Mouse (Mus musculus) MEL (cell line): ENCODE results near the gene Olfr578. TPM values are rescaled to one million over a fixed set of nuclear protein-coding genes. Genes with fewer than 3 reads are reported as not detected.

Experiments
- DNase-seq: peaks from one replicate; pipeline ENCODE4 v3.0.0; 2011; ENCODE audit warnings: low read depth, low spot score
- H3K27ac ChIP-seq: 2 replicates; pipeline ENCODE4 v1.5.1; 2012; ENCODE audit warnings: low read depth, mild to moderate bottlenecking, control low read depth, low read length, moderate library complexity; ENCODE audit not compliant: control insufficient read depth
- H3K27me3 ChIP-seq, 2 experiments: fragments of 150-350 bp in 1 of 2; sonication (generic) in 1 of 2; 2 replicates each; pipeline ENCODE4 v1.6.1; 2012; ENCODE audit warnings: low read length in 2 of 2, mild to moderate bottlenecking in 2 of 2, improper control_type of control experiment in 1 of 2, moderate library complexity in 1 of 2; ENCODE audit not compliant: insufficient read depth in 2 of 2, control insufficient read depth in 1 of 2
- H3K36me3 ChIP-seq, 2 experiments: 2 replicates each; pipeline ENCODE4 v1.6.1; 2012 to 2014; ENCODE audit warnings: low read length in 2 of 2, improper control_type of control experiment in 1 of 2, inconsistent platforms in 1 of 2, mild to moderate bottlenecking in 1 of 2; ENCODE audit not compliant: insufficient read depth in 2 of 2, control insufficient read depth in 1 of 2
- H3K4me1 ChIP-seq, 2 experiments: fragments of 150-350 bp in 1 of 2; sonication (generic) in 1 of 2; 2 replicates each; pipeline ENCODE4 v1.6.1; 2012; ENCODE audit warnings: low read length in 2 of 2, improper control_type of control experiment in 1 of 2, mild to moderate bottlenecking in 1 of 2; ENCODE audit not compliant: insufficient read depth in 2 of 2, control insufficient read depth in 1 of 2
- H3K4me3 ChIP-seq, 2 experiments: fragments of 150-350 bp in 1 of 2; sonication (generic) in 1 of 2; 2 replicates each; pipeline ENCODE4 v1.5.1; 2012; ENCODE audit warnings: low read depth in 2 of 2, low read length in 2 of 2, mild to moderate bottlenecking in 2 of 2, moderate library complexity in 2 of 2, control low read depth in 1 of 2, improper control_type of control experiment in 1 of 2; ENCODE audit not compliant: control insufficient read depth in 1 of 2, insufficient read depth in 1 of 2
- H3K79me2 ChIP-seq: 2 replicates; pipeline ENCODE4 v1.6.1; 2012; ENCODE audit warnings: mild to moderate bottlenecking, low read length, moderate library complexity; ENCODE audit not compliant: control insufficient read depth, poor library complexity, insufficient read depth
- H3K9ac ChIP-seq: 2 replicates; pipeline ENCODE4 v1.6.1; 2012; ENCODE audit warnings: low read depth, mild to moderate bottlenecking, control low read depth, low read length, moderate library complexity; ENCODE audit not compliant: control insufficient read depth, poor library complexity, severe bottlenecking
- H3K9me3 ChIP-seq: fragments of 150-350 bp; sonication (generic); replicated peaks from 2 replicates; pipeline ENCODE4 v1.6.1; 2012; ENCODE audit warnings: mild to moderate bottlenecking, low read length, improper control_type of control experiment, moderate library complexity; ENCODE audit not compliant: insufficient read depth
- BHLHE40 ChIP-seq: IDR thresholded peaks from 2 replicates; pipeline ENCODE4 v1.6.1; 2012; ENCODE audit warnings: low read depth, mild to moderate bottlenecking, inconsistent platforms, low read length, improper control_type of control experiment, borderline replicate concordance
- CHD1 ChIP-seq: IDR thresholded peaks from 2 replicates; pipeline ENCODE4 v1.6.1; 2012; ENCODE audit warnings: low read depth, mild to moderate bottlenecking, inconsistent platforms, low read length, improper control_type of control experiment
- CHD2 ChIP-seq: IDR thresholded peaks from 2 replicates; pipeline ENCODE4 v1.6.1; 2011; ENCODE audit warnings: low read length, improper control_type of control experiment
- CTCF ChIP-seq, 3 experiments: IDR thresholded peaks in 2 of 3; conservative IDR thresholded peaks in 1 of 3; 2 replicates each; pipeline ENCODE4 v1.5.1; 2011 to 2012; ENCODE audit warnings: low read length in 3 of 3, low read depth in 2 of 3, mild to moderate bottlenecking in 2 of 3, improper control_type of control experiment in 1 of 3, inconsistent platforms in 1 of 3, mixed read lengths in 1 of 3, moderate library complexity in 1 of 3; ENCODE audit not compliant: control insufficient read depth in 1 of 3, insufficient read depth in 1 of 3, poor library complexity in 1 of 3, severe bottlenecking in 1 of 3
- E2F4 ChIP-seq: IDR thresholded peaks from 2 replicates; pipeline ENCODE4 v1.6.1; 2011; ENCODE audit warnings: low read depth, low read length, improper control_type of control experiment, borderline replicate concordance
- ELF1 ChIP-seq: IDR thresholded peaks from 2 replicates; pipeline ENCODE4 v1.6.1; 2014; ENCODE audit warnings: low read depth, mild to moderate bottlenecking, inconsistent platforms, low read length, improper control_type of control experiment, moderate library complexity
- EP300 ChIP-seq, 2 experiments: IDR thresholded peaks; 2 replicates each; pipeline ENCODE4 v1.6.1; 2011; ENCODE audit warnings: improper control_type of control experiment in 2 of 2, low read length in 2 of 2, low read depth in 1 of 2, mild to moderate bottlenecking in 1 of 2
- GABPA ChIP-seq: IDR thresholded peaks from 2 replicates; pipeline ENCODE4 v1.6.1; 2012; ENCODE audit warnings: low read depth, mild to moderate bottlenecking, inconsistent platforms, low read length, improper control_type of control experiment, moderate library complexity
- HCFC1 ChIP-seq: IDR thresholded peaks from 2 replicates; pipeline ENCODE4 v1.6.1; 2012; ENCODE audit warnings: low read depth, mild to moderate bottlenecking, inconsistent platforms, low read length, improper control_type of control experiment, moderate library complexity
- KAT2A ChIP-seq: conservative IDR thresholded peaks from 2 replicates; pipeline ENCODE4 v1.6.1; 2012; ENCODE audit warnings: low read depth, low read length, improper control_type of control experiment, inconsistent platforms
- MAFK ChIP-seq: IDR thresholded peaks from 2 replicates; pipeline ENCODE4 v1.6.1; 2011; ENCODE audit warnings: low read depth, mild to moderate bottlenecking, low read length, improper control_type of control experiment, borderline replicate concordance
- NELFE ChIP-seq: IDR thresholded peaks from 2 replicates; pipeline ENCODE4 v1.6.1; 2011; ENCODE audit warnings: low read depth, low read length, improper control_type of control experiment
- NRF1 ChIP-seq: IDR thresholded peaks from 2 replicates; pipeline ENCODE4 v1.6.1; 2014; ENCODE audit warnings: low read depth, mild to moderate bottlenecking, inconsistent platforms, low read length, improper control_type of control experiment, moderate library complexity; ENCODE audit not compliant: poor library complexity, insufficient read depth, severe bottlenecking
- POLR2AphosphoS2 ChIP-seq: IDR thresholded peaks from 2 replicates; pipeline ENCODE4 v1.6.1; 2011; ENCODE audit warnings: low read length, improper control_type of control experiment
- POLR2AphosphoS5 ChIP-seq: IDR thresholded peaks from 2 replicates; pipeline ENCODE4 v1.6.1; 2012; ENCODE audit warnings: low read depth, borderline replicate concordance, mild to moderate bottlenecking, inconsistent platforms, low read length, moderate library complexity, mixed read lengths
- TBP ChIP-seq: IDR thresholded peaks from 2 replicates; pipeline ENCODE4 v1.8.0; 2011; ENCODE audit warnings: low read depth, low read length, improper control_type of control experiment
- USF2 ChIP-seq, 2 experiments: IDR thresholded peaks; 2 replicates each; pipeline ENCODE4 v1.6.1; 2011 to 2012; ENCODE audit warnings: improper control_type of control experiment in 2 of 2, low read length in 2 of 2, borderline replicate concordance in 1 of 2, inconsistent platforms in 1 of 2, low read depth in 1 of 2, mild to moderate bottlenecking in 1 of 2; ENCODE audit not compliant: insufficient read depth in 1 of 2
- ZC3H11A ChIP-seq: IDR thresholded peaks from 2 replicates; pipeline ENCODE4 v1.6.1; 2012; ENCODE audit warnings: low read depth, mild to moderate bottlenecking, inconsistent platforms, low read length, improper control_type of control experiment
- ZKSCAN1 ChIP-seq: IDR thresholded peaks from 2 replicates; pipeline ENCODE4 v1.6.1; 2012; ENCODE audit warnings: low read depth, mild to moderate bottlenecking, inconsistent platforms, low read length, improper control_type of control experiment, moderate library complexity
- ZMIZ1 ChIP-seq: IDR thresholded peaks from 2 replicates; pipeline ENCODE4 v1.6.1; 2012; ENCODE audit warnings: low read depth, mild to moderate bottlenecking, inconsistent platforms, low read length, improper control_type of control experiment, moderate library complexity
- ZNF384 ChIP-seq: IDR thresholded peaks from 2 replicates; pipeline ENCODE4 v1.6.1; 2012; ENCODE audit warnings: low read depth, mild to moderate bottlenecking, inconsistent platforms, low read length, improper control_type of control experiment
- polyA plus RNA-seq, 2 experiments: library from polyadenylated mRNA; stranded (reverse) in 1 of 2; unstranded in 1 of 2; fragments of >175 nt in 1 of 2; fragments of >200 nt in 1 of 2; gene quantifications; 2 replicates each; pipeline versions ENCODE4 v1.2.1 to v1.2.4; 2012; ENCODE audit warnings: low replicate concordance in 2 of 2, low read depth in 1 of 2; ENCODE audit not compliant: insufficient read length in 2 of 2, insufficient read depth in 1 of 2, missing spikeins in 1 of 2
- total RNA-seq: library from RNA; depleted of rRNA; stranded (reverse); fragments of 300-350 nt; gene quantifications from 2 replicates; pipeline ENCODE4 v1.2.3, GENCODE M21; 2012

The Olfr578 gene
- total and polyA plus RNA-seq, 3 experiments, result not detected

DNA sequence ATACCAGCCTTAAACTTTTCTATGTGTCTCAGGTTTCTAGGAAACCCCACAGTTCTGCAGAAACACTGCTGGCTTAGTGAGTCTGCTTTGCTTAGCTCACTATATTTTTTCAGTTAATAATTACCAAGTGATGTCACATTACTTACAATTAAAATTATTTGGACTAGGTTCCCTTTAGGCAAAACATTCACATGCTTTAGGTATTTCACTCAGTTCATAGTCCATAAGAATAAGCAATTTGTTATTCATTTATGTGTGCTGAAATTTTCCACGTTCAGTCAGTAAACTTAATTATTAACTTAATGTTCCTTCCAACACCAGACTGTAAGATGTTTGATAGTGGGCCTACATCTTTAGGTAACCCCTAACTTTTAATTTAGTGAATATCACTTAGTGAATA is 38.4 kb downstream of the Olfr578 start:
- Histone ChIP-seq H3K27ac (no peak overlapping the region), H3K9me3 (no peaks in the 10 kb centered on the region), H3K4me3 (no peak overlapping the region), H3K9ac (no peak overlapping the region), H3K4me1 (no peaks in the 10 kb centered on the region), H3K79me2 (no peaks in the 10 kb centered on the region), H3K36me3 (no peaks in the 10 kb centered on the region), H3K27me3 (no peaks in the 10 kb centered on the region)
- no peak for DNase-seq
- TF ChIP-seq CHD1 (no peak), POLR2AphosphoS5 (no peak), CTCF (IDR thresholded peaks at IDR 0.05 in 2 of 3, conservative IDR thresholded peaks at IDR 0.05 in 1 of 3; ENCODE audit: control insufficient read depth in 1 of 3, insufficient read depth in 1 of 3, low read depth in 2 of 3, low read length in 3 of 3, poor library complexity in 1 of 3, severe bottlenecking in 1 of 3) (no peak), KAT2A (no peak), NELFE (no peak), NRF1 (no peak), ZKSCAN1 (no peak), GABPA (no peak), POLR2AphosphoS2 (no peak), BHLHE40 (no peak), E2F4 (no peak), CHD2 (no peak), EP300 (IDR thresholded peaks at IDR 0.05; ENCODE audit: low read depth in 1 of 2, low read length in 2 of 2) (no peak), USF2 (IDR thresholded peaks at IDR 0.05; ENCODE audit: borderline replicate concordance in 1 of 2, insufficient read depth in 1 of 2, low read depth in 1 of 2, low read length in 2 of 2) (no peak), ZC3H11A (no peak), TBP (no peak)
- TF ChIP-seq, all 39 proteins: peak for 0

DNA sequence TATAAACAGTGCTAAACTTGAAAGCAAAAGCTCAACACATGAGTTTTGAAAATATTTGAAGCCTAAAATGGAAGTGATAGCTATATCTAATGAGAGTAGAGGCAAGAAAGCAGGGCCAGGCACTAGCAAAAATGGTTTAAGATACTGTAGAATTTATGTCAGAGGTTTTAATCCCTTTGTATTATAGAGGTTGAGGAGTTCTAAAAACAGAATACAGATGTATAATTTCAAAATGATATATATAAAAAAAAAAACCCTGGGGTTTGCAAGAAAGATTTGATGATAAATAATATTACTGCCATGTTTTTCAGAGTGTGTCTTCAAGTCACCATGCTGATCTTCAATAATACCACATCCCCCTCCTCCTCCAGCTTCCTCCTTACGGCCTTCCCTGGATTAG is 41.0 kb downstream of the Olfr578 start, which contains the start of gene Olfr574:
Gene Olfr574 (plus strand): TSS at position 301 of the 400 bp plus-strand sequence.
- Histone ChIP-seq H3K4me3 (no peak within 1 kb of the TSS), H3K9me3 (no peaks in the 10 kb centered on the region), H3K36me3 (no peaks in the 10 kb centered on the region), H3K27me3 (no peaks in the 10 kb centered on the region), H3K27ac (no peak within 1 kb of the TSS), H3K79me2 (no peaks in the 10 kb centered on the region), H3K9ac (no peak within 1 kb of the TSS), H3K4me1 (no peaks in the 10 kb centered on the region)
- no peak for DNase-seq
- TF ChIP-seq ZMIZ1 (no peak), ZKSCAN1 (no peak), CHD2 (no peak), MAFK (no peak), ZNF384 (no peak), HCFC1 (no peak), ELF1 (no peak), GABPA (no peak)
